10 mouse cellular contexts compared by ENCODE assay signal in the genomic region with DNA sequence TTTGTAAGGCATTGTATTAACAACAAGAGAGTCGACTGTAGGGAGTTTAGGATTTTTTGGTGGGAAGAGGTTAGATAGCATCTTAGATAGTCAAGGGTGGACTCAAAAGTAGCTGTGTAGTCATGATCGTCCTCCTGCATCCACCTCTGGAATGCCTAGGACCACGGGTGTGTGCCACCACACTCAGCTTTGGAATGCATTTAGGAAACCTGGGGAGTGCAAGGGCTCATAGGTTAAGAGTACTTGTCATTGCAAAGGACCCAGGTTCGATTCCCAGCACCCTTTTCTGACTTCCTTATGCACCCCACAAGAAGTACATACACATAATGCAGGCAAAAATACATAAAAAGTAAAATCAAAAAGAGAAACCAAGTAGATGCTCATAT. TPM values are rescaled to one million over a fixed set of nuclear protein-coding genes. Genes with fewer than 3 reads are reported as not detected.
DNase-seq lines count a peak whose midpoint lies in the region; ATAC-seq and TF ChIP-seq lines count a peak whose summit lies in the region.
"Had no signal": no experiment of that assay in that cellular context is flagged by ENCODE, and none has a peak within 500 bp of the region (broad histone marks: within the 10 kb centered on the region; RNA-seq: fewer than 3 reads in every experiment).

No protein-coding gene starts in this region.

- no peaks in the 10 kb centered on the region for H3K36me3 ChIP-seq in heart, embryonic 12.5 days
- H3K36me3 ChIP-seq in ES-E14 (ENCODE audit: control insufficient read depth, insufficient read depth, low read length, poor library complexity, severe bottlenecking), result no peaks in the 10 kb centered on the region; the same call in 1 of the 2 replicates
- no peaks in the 10 kb centered on the region for H3K36me3 ChIP-seq in hindbrain, embryonic 13.5 days
- no peaks in the 10 kb centered on the region for H3K36me3 ChIP-seq in midbrain, embryonic 12.5 days
- H3K36me3 ChIP-seq in thymus, adult 2 months (ENCODE audit: control insufficient read depth, insufficient read depth, low read length), result no peaks in the 10 kb centered on the region
- H3K36me3 ChIP-seq: embryonic facial prominence, embryonic 15.5 days had no signal

- H3K4me2 ChIP-seq in heart, embryonic 12.5 days, result peak overlapping the region; percentile 73
- peak overlapping the region; percentile 71 for H3K4me2 ChIP-seq in hindbrain, embryonic 13.5 days
- H3K4me2 ChIP-seq in midbrain, embryonic 12.5 days (replicated peaks), result peak overlapping the region; percentile 80

- DNase-seq in heart, postnatal 10 days, result no peak
- DNase-seq in ES-E14 (ENCODE audit: low read depth, low spot score), result no peak
- DNase-seq in cerebellum, adult 8-10 months, result no peak
- DNase-seq in thymus, adult 2 months, result no peak
- DNase-seq: lung, adult 2 months had no signal

- in situ Hi-C loops in ES-E14 (cut with MboI; ENCODE audit: low sequenced_read_pairs in 2 of 2, unreplicated experiment in 2 of 2), result no loop called here

- no peaks in the 10 kb centered on the region for H3K27me3 ChIP-seq in heart, embryonic 12.5 days (replicated peaks)
- H3K27me3 ChIP-seq in hindbrain, embryonic 13.5 days, result no peaks in the 10 kb centered on the region
- H3K27me3 ChIP-seq in midbrain, embryonic 12.5 days, result no peaks in the 10 kb centered on the region
- H3K27me3 ChIP-seq in thymus, adult 2 months (ENCODE audit: control insufficient read depth, insufficient read depth, low read length), result no peaks in the 10 kb centered on the region
- H3K27me3 ChIP-seq: embryonic facial prominence, embryonic 15.5 days had no signal

- TF ChIP-seq POLR2A in thymus, adult 2 months (IDR thresholded peaks at IDR 0.05; ENCODE audit: control insufficient read depth, extremely low read depth, insufficient read depth, low read length, poor library complexity), result no peak

- H3K4me1 ChIP-seq in heart, embryonic 12.5 days (replicated peaks), result peaks cover 33% of the 10 kb centered on the region
- H3K4me1 ChIP-seq in ES-E14 (ENCODE audit: control insufficient read depth in 2 of 2, insufficient read depth in 2 of 2, low read length in 2 of 2, poor library complexity in 1 of 2), result peaks cover 7 to 8% of the 10 kb centered on the region in 2 experiments
- peaks cover 33% of the 10 kb centered on the region for H3K4me1 ChIP-seq in hindbrain, embryonic 13.5 days (replicated peaks)
- H3K4me1 ChIP-seq in midbrain, embryonic 12.5 days, result peaks cover 28% of the 10 kb centered on the region
- peaks cover 9% of the 10 kb centered on the region for H3K4me1 ChIP-seq in thymus, adult 2 months (replicated peaks; ENCODE audit: control insufficient read depth, insufficient read depth, low read length)

- intact Hi-C loops in heart, postnatal 10 days (cut with DNase I), result loop anchor here (5.0 to 10.0 kb wide), 2 partner anchors 134 to 242 kb away; a partner anchor contains a TSS

- no peaks in the 10 kb centered on the region for H3K9me3 ChIP-seq in heart, embryonic 12.5 days (replicated peaks)
- no peaks in the 10 kb centered on the region for H3K9me3 ChIP-seq in ES-E14 (ENCODE audit: control insufficient read depth, insufficient read depth, low read depth, low read length)
- no peaks in the 10 kb centered on the region for H3K9me3 ChIP-seq in hindbrain, embryonic 13.5 days
- no peaks in the 10 kb centered on the region for H3K9me3 ChIP-seq in midbrain, embryonic 12.5 days
- H3K9me3 ChIP-seq: embryonic facial prominence, embryonic 15.5 days had no signal

- no peak for TF ChIP-seq CTCF in thymus, adult 2 months (IDR thresholded peaks at IDR 0.05; ENCODE audit: borderline replicate concordance, control insufficient read depth, extremely low read depth, insufficient read depth, low read length, poor library complexity)

- no peak for ATAC-seq in heart, embryonic 12.5 days (ENCODE audit: insufficient number of reproducible peaks, low FRiP score)
- no peak for ATAC-seq in hindbrain, embryonic 13.5 days (ENCODE audit: low FRiP score)
- ATAC-seq in midbrain, embryonic 12.5 days (ENCODE audit: low FRiP score, low read depth), result no peak
- ATAC-seq in granulocyte monocyte progenitor cell, adult 5-6 weeks (replicated peaks; ENCODE audit: poor library complexity, severe bottlenecking), result no peak

- H3K27ac ChIP-seq in heart, embryonic 12.5 days (ENCODE audit: poor library complexity, severe bottlenecking), result no peak overlapping the region
- peak overlapping the region; percentile 18; the same call in 1 of the 2 replicates for H3K27ac ChIP-seq in ES-E14 (ENCODE audit: insufficient read depth, low read depth, low read length, poor library complexity, severe bottlenecking)
- H3K27ac ChIP-seq in hindbrain, embryonic 13.5 days, result no peak overlapping the region
- H3K27ac ChIP-seq in midbrain, embryonic 12.5 days (replicated peaks), result no peak overlapping the region
- no peak overlapping the region for H3K27ac ChIP-seq in thymus, adult 2 months (ENCODE audit: control insufficient read depth, insufficient read depth, low read length)
- H3K27ac ChIP-seq: embryonic facial prominence, embryonic 15.5 days had no signal

- H3K4me3 ChIP-seq in heart, embryonic 12.5 days, result peak overlapping the region; percentile 92
- peak overlapping the region; percentile 79 to 91 for H3K4me3 ChIP-seq in ES-E14 (ENCODE audit: insufficient read depth in 1 of 2, low read depth in 1 of 2, low read length in 2 of 2, poor library complexity in 1 of 2, severe bottlenecking in 1 of 2)
- peak overlapping the region; percentile 96 for H3K4me3 ChIP-seq in hindbrain, embryonic 13.5 days
- H3K4me3 ChIP-seq in midbrain, embryonic 12.5 days, result peak overlapping the region; percentile 97
- H3K4me3 ChIP-seq in thymus, adult 2 months (ENCODE audit: control insufficient read depth, insufficient read depth, low read length), result no peak overlapping the region

- peak overlapping the region; percentile 97 for H3K9ac ChIP-seq in heart, embryonic 12.5 days
- H3K9ac ChIP-seq in ES-E14 (ENCODE audit: insufficient read depth, low read depth, low read length, poor library complexity, severe bottlenecking), result peak overlapping the region; percentile 96; the same call in 1 of the 2 replicates
- 0 out of 2 replicates have a peak overlapping the region, but pooled peaks have one; percentile 100 for H3K9ac ChIP-seq in hindbrain, embryonic 13.5 days
- peak overlapping the region; percentile 96 for H3K9ac ChIP-seq in midbrain, embryonic 12.5 days (replicated peaks)

- WGBS in heart, embryonic 12.5 days, result 60% methylated on average over 4 of the region's 4 CpGs
- 83% methylated on average over 4 of the region's 4 CpGs for WGBS in hindbrain, embryonic 13.5 days
- 83% methylated on average over 4 of the region's 4 CpGs for WGBS in midbrain, embryonic 12.5 days
- 85% methylated on average over 4 of the region's 4 CpGs for WGBS in thymus, adult 2 months

RNA-seq across cellular contexts. Expression of a gene that starts 1.8 kb away (rescaled TPM):
- 1,377 and 1,385 TPM in 2 replicates for polyA plus RNA-seq in heart, embryonic 12.5 days (2016; fragmentation: Nextera tagmentation; extraction: Ambion mirVana)
- total RNA-seq in heart, postnatal 10 days (2021), result 1,000 to 10,000 TPM; 2,186 to 2,217 TPM
- total RNA-seq in ES-E14 (2012; rRNA removed), result 390 TPM in 2 replicates
- 875 and 879 TPM in 2 replicates for polyA plus RNA-seq in hindbrain, embryonic 13.5 days (2015; fragmentation: Nextera tagmentation; extraction: Ambion mirVana)
- 705 and 706 TPM in 2 replicates for polyA plus RNA-seq in midbrain, embryonic 12.5 days (2016; fragmentation: Nextera tagmentation; extraction: Ambion mirVana)
- polyA plus RNA-seq in thymus, adult 2 months (2012; rRNA removed), result 376 and 397 TPM in 2 replicates
- 540 and 741 TPM in 2 replicates for total RNA-seq in granulocyte monocyte progenitor cell, adult 5-6 weeks (2014; fragmentation: Nextera tagmentation)
- 121 and 142 TPM in 2 replicates for total RNA-seq in granulocyte monocyte progenitor cell, adult 5-6 weeks (2017)

RNA-seq across cellular contexts. Expression of a gene that starts 14.5 kb away (rescaled TPM):
- polyA plus RNA-seq in heart, embryonic 12.5 days (2016; fragmentation: Nextera tagmentation; extraction: Ambion mirVana), result 12.8 TPM in 2 replicates
- 1 to 10 TPM; 8.0 to 9.1 TPM for total RNA-seq in heart, postnatal 10 days (2021)
- total RNA-seq in ES-E14 (2012; rRNA removed), result 10.2 and 10.8 TPM in 2 replicates
- polyA plus RNA-seq in hindbrain, embryonic 13.5 days (2015; fragmentation: Nextera tagmentation; extraction: Ambion mirVana), result 21.6 and 22.4 TPM in 2 replicates
- polyA plus RNA-seq in midbrain, embryonic 12.5 days (2016; fragmentation: Nextera tagmentation; extraction: Ambion mirVana), result 21.0 TPM in 2 replicates
- polyA plus RNA-seq in thymus, adult 2 months (2012; rRNA removed), result 9.8 and 10.4 TPM in 2 replicates
- 7.3 and 7.5 TPM in 2 replicates for total RNA-seq in granulocyte monocyte progenitor cell, adult 5-6 weeks (2014; fragmentation: Nextera tagmentation)
- total RNA-seq in granulocyte monocyte progenitor cell, adult 5-6 weeks (2017), result 11.4 and 12.6 TPM in 2 replicates

RNA-seq across cellular contexts. Expression of a gene that starts 19.0 kb away (rescaled TPM):
- 12.9 and 14.2 TPM in 2 replicates for polyA plus RNA-seq in heart, embryonic 12.5 days (2016; fragmentation: Nextera tagmentation; extraction: Ambion mirVana)
- 1 to 10 TPM; 3.4 to 5.7 TPM for total RNA-seq in heart, postnatal 10 days (2021)
- 40.9 and 48.7 TPM in 2 replicates for total RNA-seq in ES-E14 (2012; rRNA removed)
- 15.6 and 16.2 TPM in 2 replicates for polyA plus RNA-seq in hindbrain, embryonic 13.5 days (2015; fragmentation: Nextera tagmentation; extraction: Ambion mirVana)
- 13.8 and 17.0 TPM in 2 replicates for polyA plus RNA-seq in midbrain, embryonic 12.5 days (2016; fragmentation: Nextera tagmentation; extraction: Ambion mirVana)
- polyA plus RNA-seq in thymus, adult 2 months (2012; rRNA removed), result 0.26 and 0.75 TPM in 2 replicates
- 0.32 TPM in 1 of 2 replicates, not detected in the other for total RNA-seq in granulocyte monocyte progenitor cell, adult 5-6 weeks (2014; fragmentation: Nextera tagmentation)
- 0.46 TPM in 1 of 2 replicates, not detected in the other for total RNA-seq in granulocyte monocyte progenitor cell, adult 5-6 weeks (2017)

RNA-seq across cellular contexts. Expression of a gene that starts 29.7 kb away (rescaled TPM):
- polyA plus RNA-seq in heart, embryonic 12.5 days (2016; fragmentation: Nextera tagmentation; extraction: Ambion mirVana), result 75.6 and 82.6 TPM in 2 replicates
- 100 to 1,000 TPM; 129 to 131 TPM for total RNA-seq in heart, postnatal 10 days (2021)
- 42.3 and 45.2 TPM in 2 replicates for total RNA-seq in ES-E14 (2012; rRNA removed)
- polyA plus RNA-seq in hindbrain, embryonic 13.5 days (2015; fragmentation: Nextera tagmentation; extraction: Ambion mirVana), result 67.9 and 75.2 TPM in 2 replicates
- 65.7 and 67.3 TPM in 2 replicates for polyA plus RNA-seq in midbrain, embryonic 12.5 days (2016; fragmentation: Nextera tagmentation; extraction: Ambion mirVana)
- polyA plus RNA-seq in thymus, adult 2 months (2012; rRNA removed), result 39.1 and 54.3 TPM in 2 replicates
- 10.8 and 23.1 TPM in 2 replicates for total RNA-seq in granulocyte monocyte progenitor cell, adult 5-6 weeks (2014; fragmentation: Nextera tagmentation)
- total RNA-seq in granulocyte monocyte progenitor cell, adult 5-6 weeks (2017), result 13.9 and 17.8 TPM in 2 replicates

RNA-seq across cellular contexts. Expression of a gene that starts 37.9 kb away (rescaled TPM):
- polyA plus RNA-seq in heart, embryonic 12.5 days (2016; fragmentation: Nextera tagmentation; extraction: Ambion mirVana), result 52.5 and 55.6 TPM in 2 replicates
- 10 to 100 TPM; 34.3 to 35.4 TPM for total RNA-seq in heart, postnatal 10 days (2021)
- total RNA-seq in ES-E14 (2012; rRNA removed), result 51.7 and 79.6 TPM in 2 replicates
- 56.9 and 58.8 TPM in 2 replicates for polyA plus RNA-seq in hindbrain, embryonic 13.5 days (2015; fragmentation: Nextera tagmentation; extraction: Ambion mirVana)
- polyA plus RNA-seq in midbrain, embryonic 12.5 days (2016; fragmentation: Nextera tagmentation; extraction: Ambion mirVana), result 57.6 and 62.6 TPM in 2 replicates
- 117 and 134 TPM in 2 replicates for polyA plus RNA-seq in thymus, adult 2 months (2012; rRNA removed)
- 66.9 and 68.5 TPM in 2 replicates for total RNA-seq in granulocyte monocyte progenitor cell, adult 5-6 weeks (2014; fragmentation: Nextera tagmentation)
- total RNA-seq in granulocyte monocyte progenitor cell, adult 5-6 weeks (2017), result 26.8 and 38.2 TPM in 2 replicates
